Mouse (Mus musculus): Measurements from ENCODE around the gene Oit1.

The Oit1 gene

DNA sequence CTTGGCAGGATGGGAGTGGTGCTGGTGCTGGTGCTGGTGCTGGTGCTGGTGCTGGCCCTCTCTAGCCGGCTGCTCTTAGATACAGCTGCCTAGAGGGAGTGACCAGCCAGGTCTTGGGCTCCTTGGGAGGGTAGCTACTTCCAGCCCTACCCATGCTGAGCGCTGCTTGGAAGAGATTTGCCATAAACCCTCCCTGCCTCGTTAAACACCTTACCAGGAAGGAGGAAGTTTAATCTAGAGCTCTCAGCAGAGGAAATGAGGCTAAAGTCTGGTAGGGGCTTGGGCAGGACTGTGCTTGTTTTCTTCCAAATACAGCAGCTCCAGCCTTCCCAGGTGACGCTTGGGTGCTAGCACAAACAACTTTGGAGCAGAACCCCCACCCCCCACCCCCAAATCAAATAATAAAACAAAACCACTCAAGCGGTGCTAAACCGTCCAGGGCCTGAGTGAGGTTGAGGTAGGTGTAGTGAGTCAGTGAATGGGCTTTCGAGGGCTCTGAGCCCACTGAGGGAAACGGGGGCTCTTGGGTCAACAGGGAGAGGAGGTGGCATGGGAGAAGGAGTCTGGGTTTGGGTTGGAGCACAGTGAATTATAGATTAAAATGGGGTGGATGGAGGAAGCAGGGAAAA lies at the start of gene Oit1:
Gene Oit1, minus strand, starts transcription at position 70 of the 629 bp plus-strand sequence.
- DNase-seq (ENCODE audit: low read depth, low spot score) = no peak

DNA sequence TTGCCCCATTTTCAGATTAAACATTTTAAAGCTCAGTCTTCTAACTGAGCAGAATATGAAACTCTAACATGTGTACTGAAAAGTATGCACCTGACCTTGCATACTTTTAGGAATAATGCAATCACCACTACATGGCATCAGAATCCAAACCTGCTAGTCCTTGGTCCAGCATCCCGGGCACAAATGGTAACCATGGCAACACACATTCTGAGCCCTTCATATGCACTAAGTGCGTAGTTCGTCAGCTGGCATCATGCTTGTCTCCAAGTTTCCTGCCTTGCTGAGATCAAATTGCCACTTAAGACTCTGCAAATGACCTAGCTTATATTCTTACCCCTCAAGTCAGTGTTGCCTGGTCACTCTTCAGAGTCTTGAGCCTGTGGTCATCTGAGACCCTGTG lies 44.3 kb upstream of the Oit1 start:
- no peak for DNase-seq (ENCODE audit: low read depth, low spot score)

DNA sequence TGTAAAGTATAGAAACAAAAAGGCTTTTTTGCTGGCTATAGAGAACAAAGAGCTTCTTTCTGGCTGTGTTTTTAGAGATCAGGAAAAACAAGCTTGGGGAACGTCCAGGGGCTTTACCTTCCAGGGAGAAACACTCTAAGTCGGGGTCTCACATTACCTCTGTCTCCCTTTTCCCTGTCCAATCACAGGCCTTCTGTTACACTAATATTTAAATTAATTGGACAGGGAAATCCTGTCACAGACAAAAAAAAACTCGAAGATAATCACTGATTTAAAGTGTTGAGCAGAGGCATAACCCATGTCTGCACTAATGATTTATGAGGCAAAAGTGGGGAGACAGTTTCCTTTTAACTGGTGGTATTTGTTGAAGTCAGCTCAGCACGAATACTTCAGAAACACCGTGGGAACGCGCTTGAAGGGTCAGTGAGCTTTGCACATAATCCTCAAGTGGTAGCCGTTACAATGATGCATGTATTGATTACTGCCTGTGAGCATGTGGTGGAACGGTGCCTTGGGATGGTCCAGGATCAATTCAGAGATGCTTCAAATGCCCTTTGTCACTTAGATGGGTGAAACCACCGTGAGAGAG lies 42.7 kb upstream of the Oit1 start:
- DNase-seq (ENCODE audit: low read depth, low spot score) = peak; percentile 8

DNA sequence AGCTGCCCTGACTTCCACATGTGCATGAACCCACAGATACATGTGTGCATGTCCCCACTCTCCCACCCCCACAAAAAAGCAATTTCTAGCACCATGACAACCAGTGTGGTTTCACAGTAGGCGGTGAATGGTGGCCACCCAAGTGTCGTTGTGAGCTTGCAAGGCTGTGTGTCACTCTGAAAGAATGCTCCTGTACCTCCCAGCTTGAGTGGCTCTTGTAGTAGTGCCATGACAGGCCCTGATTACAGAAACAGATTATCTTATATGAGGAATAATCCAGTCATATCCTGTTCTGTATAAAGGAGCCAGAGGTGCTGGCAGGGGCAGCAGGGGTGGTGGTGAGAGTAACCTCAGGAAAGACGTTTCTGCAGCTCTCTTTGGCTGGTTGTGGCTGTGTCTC lies 40.1 kb upstream of the Oit1 start:
- DNase-seq (ENCODE audit: low read depth, low spot score) = no peak

DNA sequence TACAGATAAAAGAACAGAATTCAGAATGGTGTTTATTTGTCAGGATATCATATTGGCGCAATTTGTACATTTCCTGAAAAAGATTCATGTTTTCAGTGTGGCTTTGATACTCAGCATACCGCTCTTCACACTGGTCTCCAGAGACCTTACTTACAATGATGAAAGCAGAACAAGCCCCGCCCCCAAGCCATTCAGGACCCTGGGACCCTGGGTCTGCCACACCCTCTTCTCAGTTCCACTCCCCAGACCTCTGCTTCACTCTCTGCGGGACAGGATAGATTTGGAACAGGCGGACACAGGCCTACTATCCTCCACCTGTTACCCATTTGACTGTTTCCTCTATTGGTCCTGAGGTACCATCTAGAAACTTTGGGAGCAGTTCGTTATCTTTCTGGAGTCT lies 27.4 kb upstream of the Oit1 start:
- DNase-seq (ENCODE audit: low read depth, low spot score) = no peak

DNA sequence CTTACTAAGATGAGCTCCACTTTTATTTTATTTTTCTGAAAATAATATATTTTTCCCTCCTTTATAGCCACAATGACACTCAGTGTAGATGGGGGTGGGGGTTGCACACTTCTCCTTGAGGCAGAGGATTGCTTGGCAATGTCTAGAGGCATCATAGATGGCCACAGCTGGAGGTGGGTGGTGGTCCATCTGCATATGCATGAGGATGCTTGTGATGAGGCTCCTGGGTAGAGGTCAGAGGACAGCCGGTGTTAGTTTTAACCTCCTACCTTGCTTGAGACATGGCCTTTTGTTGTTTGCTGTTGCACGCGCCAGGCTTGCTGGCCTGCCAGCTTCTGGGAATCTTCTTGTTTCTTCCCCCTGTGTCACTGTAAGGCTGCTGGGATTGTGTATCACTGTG lies 24.8 kb upstream of the Oit1 start:
- no peak for DNase-seq (ENCODE audit: low read depth, low spot score)

DNA sequence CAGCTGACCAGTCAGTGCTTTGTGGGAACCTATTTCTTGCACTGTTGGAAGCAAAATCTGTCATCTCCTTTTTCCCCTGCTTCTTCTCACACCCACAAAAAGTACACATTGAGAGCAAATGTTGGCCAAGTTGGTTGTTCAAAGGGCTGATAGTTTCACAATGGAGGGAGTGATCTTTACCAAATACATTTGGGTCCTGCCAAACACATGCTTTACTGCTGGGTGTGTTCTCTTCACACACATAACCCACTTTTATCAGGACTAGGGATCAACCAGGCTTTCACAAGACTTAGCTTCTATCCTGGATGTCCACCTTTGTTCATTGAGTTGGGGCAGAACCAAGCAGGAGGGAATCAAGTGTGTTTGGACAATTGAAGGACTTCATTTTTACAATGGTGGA lies 20.0 kb upstream of the Oit1 start:
- DNase-seq (ENCODE audit: low read depth, low spot score) = no peak

DNA sequence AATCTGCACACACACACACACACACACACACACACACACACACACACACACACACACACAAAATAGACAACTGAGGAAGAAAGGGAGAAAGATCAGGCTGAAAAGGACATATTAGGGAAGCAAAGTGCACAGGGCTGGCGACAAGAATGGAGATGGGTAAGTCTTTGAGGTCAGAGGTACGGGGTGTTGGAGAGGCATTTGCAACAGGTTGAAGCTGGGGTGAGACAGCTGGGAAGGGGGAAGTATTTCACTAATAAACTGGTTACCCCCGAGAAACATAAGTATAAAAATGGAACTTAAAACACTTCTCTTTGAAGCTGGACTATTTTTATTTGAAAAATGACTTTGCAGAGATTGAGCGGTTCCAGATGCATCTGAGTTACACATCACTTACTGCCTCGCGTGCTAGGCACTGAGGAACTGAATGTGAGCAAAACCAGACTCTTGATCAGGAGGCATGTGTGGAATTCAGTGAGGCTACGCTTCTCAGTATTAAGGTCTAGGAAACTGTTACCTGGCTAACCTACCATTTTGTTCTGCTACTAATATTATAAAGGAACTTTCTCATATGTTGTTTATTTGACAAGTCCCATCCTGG lies 17.2 kb upstream of the Oit1 start:
- DNase-seq (ENCODE audit: low read depth, low spot score) = no peak

DNA sequence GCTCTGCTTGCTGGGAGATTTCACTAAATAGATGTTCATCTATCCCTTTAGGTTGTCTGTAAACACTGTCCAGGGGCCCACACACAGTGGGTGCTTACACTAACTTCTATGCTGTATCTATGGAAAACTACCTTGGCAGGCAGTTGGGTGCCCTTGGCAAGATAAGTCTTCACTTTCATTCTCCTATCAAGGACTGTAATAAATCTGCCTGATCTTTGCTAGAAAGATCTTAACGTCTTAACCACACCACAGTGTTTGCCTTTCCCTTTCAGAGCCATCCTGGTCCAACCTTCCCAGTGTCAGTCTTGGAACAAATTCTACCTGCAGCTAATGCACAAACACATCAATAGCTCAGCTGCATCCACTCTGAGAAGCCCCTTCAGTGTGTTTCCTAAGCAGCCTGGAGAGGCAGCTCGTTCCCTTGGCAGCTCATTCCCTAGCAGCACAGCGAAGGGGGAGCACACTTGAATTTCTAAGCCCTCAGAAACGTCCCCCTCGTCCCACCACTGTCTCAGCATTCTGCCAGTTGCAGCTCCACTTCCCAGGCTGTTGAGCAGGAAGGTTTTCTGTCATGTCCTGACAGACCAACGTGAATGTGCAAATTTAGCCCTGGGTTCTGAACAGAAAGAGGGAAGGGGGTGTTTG lies 13.7 kb upstream of the Oit1 start:
- DNase-seq (ENCODE audit: low read depth, low spot score) = no peak

DNA sequence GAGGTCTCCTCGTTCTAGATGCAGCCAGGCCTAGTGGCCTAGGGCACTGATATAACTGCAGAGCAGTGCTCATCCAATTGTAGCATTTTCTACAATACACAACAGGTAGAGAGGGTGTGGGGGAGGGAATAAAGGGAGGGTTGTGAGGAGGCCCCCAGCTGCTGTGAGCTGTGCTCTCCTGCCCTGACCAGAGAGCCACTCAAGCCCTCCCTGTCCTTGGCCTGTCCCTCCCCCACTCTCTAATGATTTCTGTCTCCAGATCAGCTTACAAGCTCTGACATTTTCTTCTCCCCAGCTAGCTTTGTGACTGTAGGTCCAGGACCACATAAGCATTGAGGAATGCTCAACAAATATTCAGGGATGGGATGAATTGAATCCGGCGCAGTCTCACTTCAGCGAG lies 9.2 kb downstream of the Oit1 start:
- no peak for DNase-seq (ENCODE audit: low read depth, low spot score)

DNA sequence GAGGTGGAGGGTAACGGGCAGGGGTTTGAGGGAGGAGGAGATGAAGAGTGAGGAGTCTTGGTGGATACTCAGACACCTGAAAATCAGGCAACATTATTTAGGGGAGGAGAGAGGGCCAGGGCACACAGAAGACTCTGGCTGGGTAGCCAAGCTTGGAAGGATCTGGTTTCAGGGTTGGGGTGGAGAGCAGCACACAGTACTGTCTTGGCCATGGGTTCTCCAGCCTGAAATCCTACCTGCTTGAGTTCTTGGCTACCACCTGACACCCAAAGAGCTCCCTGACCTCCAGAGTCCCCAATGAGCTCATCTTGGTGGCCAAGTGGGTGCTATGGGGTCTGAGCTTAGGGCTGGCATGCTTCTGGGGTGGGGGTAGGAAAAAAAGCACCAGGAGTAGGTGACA lies 9.7 kb downstream of the Oit1 start:
- DNase-seq (ENCODE audit: low read depth, low spot score) = no peak

DNA sequence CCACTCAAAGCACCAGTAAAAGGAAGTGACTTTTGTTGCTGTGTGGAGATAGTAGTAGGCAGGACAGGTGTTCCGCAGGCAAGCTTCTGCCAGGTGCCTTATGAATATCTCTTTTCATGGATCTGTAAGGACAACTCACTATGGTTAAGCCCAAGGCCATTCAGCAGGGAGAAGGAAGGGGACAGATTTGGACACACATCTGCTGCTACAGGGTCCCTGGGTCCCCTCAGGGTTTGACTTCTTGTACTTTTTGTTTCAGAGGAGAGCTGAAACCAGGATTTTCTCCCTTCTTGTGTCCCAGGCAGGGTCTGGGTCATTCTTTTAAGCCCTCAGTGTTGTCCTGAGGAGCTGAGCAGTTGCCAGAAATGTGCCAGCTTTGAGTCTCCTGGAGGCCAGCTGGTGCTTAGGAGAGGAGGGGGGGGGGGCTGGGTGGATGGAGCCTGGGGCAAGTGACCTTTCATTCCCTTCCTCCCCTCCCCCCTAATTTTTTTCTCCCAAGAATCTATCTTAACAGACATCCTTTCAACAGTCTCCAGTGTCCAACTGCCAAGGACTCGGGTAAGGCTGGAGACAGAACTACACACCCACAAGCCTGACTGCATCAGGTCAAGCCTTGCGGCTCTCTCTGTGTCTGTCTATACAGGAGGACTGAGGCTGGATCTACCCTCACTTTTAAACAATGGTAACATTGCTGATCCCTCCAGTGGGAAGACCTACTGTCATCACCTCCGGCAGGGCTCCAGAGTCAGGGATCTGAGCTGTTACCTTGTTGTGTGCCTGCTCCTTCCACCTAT lies 10.6 kb downstream of the Oit1 start:
- DNase-seq (ENCODE audit: low read depth, low spot score) = no peak

DNA sequence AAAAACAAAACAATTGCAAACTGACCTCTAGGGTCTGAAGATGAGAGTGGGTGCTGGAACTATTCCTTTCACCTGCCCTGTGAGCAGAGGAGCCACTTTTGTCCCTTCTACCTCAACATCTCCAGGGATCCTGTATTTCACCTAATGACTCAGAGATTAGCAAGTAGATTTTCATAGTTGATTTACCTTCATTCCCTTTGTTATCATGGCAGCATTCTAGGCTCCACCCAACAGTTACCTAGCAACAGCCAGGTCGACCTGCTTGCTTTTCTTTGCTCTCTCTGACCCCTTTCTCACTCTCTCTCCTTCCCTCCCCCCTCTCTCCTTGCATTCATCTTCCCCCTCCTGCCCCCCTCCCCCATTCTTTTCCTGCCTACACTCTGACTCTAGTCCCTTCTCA lies 11.4 kb downstream of the Oit1 start:
- no peak for DNase-seq (ENCODE audit: low read depth, low spot score)

DNA sequence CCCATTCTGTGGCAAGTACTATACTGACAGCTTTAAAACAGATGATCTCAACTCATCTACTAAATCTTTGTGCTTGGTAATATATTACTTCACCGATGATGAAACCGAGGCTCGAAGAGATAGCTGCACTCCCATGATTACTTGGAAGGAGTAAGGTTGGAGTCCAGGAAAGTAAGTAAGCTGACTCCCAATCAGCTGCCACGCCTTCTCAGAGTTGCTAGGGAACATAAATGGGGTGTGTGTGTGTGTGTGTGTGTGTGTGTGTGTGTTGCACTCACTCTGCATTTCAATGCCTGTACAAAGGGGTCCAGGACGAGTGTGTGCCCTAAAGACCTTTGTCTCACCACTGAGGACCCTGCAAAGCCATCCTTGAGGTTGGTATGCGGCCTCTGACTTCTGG lies 12.7 kb downstream of the Oit1 start:
- DNase-seq (ENCODE audit: low read depth, low spot score) = no peak

DNA sequence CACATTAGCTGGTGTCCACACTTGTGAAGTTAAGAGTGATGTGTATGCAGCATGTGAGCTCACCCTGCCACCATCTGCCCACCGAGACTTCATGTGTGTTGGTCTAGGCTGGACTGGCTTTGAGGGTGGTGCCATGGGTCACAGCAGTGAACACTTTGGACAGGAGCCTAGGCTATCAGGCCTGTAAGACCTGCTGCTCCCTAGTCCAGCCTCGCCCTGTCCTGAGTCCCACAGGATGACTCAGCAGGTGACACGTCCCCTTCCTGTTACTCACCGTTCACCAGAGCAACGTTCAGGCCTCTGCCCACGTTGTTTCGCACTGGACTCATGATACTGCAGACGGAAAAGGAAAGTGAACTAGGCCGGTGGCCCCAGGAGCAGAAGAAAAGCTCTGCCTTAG lies 21.7 kb downstream of the Oit1 start:
- no peak for DNase-seq (ENCODE audit: low read depth, low spot score)

DNA sequence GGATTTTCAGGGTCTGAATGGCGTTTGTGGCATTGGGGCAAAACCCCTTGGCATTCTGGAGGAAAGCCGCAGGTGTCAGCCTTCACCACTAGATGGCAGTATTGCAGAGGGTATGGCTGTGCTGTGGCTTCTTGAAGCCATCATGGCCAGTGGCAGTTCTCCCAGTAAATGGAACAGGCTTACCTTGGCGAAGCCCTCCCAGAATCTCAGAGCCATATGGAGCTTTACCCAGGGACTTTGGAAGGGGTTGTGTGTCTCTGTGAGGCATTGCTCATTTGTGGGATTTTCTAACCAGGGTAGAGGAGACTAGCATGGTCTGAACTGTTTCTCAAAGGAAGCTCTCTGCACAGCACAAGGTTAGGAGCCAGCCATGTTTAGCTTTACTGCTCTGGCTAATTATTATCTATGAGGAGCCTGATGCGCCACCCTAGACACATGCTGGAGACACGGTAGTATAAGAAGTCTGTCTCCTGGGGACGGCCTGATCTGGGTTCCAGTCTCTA lies 22.5 kb downstream of the Oit1 start:
- peak; percentile 61 for DNase-seq (ENCODE audit: low read depth, low spot score)

DNA sequence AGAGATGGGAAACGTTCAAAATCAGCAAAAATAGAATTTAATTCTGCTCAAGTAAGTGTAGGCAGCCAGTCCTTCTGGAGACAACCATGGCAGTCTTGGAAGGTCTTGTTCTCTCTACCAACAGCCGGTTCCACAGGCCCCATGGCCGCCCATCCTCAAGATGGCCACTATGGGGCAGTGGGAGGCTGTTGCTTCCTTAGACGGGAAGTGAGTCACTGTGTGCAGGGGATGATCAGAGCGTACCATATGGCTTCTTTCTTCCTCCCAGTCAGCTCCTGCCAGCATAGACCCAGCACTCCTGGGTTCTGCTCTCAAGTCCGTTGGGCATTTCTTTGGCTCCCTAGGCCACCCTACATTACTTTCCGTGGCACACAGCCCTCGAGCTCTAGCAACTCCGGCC lies 29.6 kb downstream of the Oit1 start:
- no peak for DNase-seq (ENCODE audit: low read depth, low spot score)

DNA sequence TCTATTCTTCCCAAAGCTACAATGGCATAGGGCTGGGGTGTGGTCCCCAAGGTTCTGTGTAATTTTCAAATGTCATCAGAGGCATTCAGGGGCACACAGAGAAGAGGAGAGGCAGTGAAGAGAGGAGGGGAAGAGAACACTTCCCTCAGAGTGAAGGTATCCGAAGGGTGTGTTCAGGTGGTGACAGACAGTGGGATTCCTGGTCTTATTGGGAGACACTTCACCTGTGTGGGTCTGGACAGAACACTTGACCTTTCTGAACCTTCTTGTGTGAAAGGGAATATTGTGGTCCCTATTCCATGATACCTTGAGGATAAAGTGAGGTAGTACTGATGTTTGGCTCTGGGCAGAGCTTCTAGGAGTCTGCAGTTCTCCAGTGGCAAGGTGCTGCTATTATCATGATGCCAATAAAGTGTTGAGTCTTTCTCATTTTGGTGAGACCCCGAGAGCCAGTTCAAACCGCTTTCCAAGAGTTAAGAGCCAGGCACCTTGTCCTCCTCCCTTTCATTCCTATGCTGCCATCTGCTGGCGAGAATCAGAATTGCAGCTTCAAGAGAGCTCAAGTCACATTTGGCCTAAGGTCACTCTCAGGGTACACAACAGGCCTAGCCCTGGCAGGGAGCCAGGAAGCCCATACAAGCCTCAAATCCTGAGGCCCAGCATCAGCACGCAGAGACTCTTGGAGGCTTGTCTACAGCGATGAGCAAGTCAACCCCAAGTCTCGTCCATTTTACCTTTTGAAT lies 32.1 kb downstream of the Oit1 start:
- peak; percentile 86 for DNase-seq (ENCODE audit: low read depth, low spot score)

DNA sequence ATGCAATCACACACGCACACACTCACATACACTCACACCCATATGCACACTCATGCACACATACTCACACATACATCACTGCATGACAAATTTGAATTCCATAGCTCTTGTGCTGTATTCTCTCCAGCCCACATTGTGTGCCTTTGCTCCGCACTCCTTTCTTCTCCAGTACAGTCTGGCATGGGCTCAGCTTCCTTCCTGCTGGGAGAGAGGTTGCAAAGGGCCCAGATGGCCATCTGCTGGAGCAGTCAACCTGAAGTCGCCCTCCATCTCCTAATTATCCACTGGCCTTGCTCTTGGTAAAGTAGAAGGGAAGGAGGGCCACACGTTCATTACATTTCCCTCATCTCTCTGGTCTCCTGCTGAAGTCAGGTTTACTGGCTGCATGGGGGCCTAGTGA lies 33.0 kb downstream of the Oit1 start:
- DNase-seq (ENCODE audit: low read depth, low spot score) = no peak

DNA sequence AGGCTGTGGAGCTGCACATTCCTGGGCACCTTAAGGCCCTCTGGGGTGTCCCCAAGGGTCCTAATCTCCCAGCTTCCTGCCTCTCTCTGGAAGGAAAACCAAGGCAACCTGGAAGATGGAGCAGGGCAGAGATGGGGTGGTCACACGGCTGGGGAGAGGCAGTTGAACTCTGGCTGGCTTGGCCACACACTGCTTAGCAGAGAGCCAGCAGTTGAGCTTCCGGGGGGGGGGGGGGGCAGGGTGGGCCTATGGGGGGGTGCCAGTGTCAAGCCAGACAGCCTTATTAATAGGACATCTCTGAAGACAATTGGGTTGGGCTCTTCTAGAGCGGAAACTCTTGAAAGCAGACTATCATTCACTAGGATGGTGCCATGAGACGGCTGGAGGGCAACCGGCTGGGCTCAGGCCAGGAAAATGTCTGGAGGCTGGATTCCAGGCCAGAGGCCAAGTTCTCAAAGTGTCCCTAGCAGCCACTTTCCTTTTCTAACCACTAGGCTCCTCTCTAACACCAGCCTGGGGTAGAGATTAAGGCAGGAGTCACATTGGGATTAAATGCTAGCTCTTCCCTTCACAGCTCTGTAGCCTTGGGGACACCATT lies 35.9 kb downstream of the Oit1 start:
- no peak for DNase-seq (ENCODE audit: low read depth, low spot score)

DNA sequence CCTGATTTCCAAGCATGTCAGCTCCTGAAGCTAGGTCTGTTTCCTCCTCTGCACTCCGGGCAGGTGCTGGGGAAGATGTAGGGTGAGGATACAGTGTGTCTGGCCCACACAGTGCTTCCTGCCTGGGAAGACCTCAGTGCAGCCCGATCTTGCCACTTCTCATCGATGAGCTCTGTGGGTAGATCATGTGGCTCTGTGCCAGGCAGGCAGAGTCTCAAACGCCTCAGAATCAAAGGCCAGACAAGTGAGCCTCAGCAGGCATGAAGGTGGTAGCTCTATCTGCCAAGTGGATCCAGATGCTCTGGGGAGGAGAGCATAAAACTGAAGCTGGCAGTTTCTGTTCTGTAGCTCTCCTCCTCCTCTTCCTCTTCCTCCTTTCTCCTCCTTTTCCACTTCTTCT lies 38.3 kb downstream of the Oit1 start:
- DNase-seq (ENCODE audit: low read depth, low spot score) = no peak

Measured in embryo, embryonic 11.5 days (tissue).